Mouse (Mus musculus) testis, adult 2 months (tissue): ENCODE data around the gene Padi1. TPM values are rescaled to one million over a fixed set of nuclear protein-coding genes. Genes with fewer than 3 reads are reported as not detected.

ENCODE experiments used
- H3K27ac ChIP-seq: fragments of 200-500 bp; 2 replicates; pipeline ENCODE4 v1.5.1; 2012; ENCODE audit warnings: low read depth, low read length; ENCODE audit not compliant: control insufficient read depth, insufficient read depth
- H3K27me3 ChIP-seq: fragments of 200-500 bp; 2 replicates; pipeline ENCODE4 v1.6.1; 2012; ENCODE audit warnings: mild to moderate bottlenecking, low read length, moderate library complexity; ENCODE audit not compliant: control insufficient read depth, insufficient read depth
- H3K36me3 ChIP-seq: fragments of 200-500 bp; 2 replicates; pipeline ENCODE4 v1.6.1; 2012; ENCODE audit warnings: mild to moderate bottlenecking, low read length; ENCODE audit not compliant: control insufficient read depth, insufficient read depth
- H3K4me1 ChIP-seq: fragments of 200-500 bp; 2 replicates; pipeline ENCODE4 v1.6.1; 2012; ENCODE audit warnings: low read length; ENCODE audit not compliant: control insufficient read depth, insufficient read depth
- H3K4me3 ChIP-seq: fragments of 200-500 bp; 2 replicates; pipeline ENCODE4 v1.5.1; 2012; ENCODE audit warnings: low read depth, mild to moderate bottlenecking, low read length, moderate library complexity, mixed read lengths; ENCODE audit not compliant: control insufficient read depth
- CTCF ChIP-seq: fragments of 200-500 bp; IDR thresholded peaks from 2 replicates; pipeline ENCODE4 v1.5.1; 2012; ENCODE audit warnings: low read depth, mild to moderate bottlenecking, inconsistent platforms, low read length, moderate library complexity; ENCODE audit not compliant: control insufficient read depth, insufficient read depth, insufficient replicate concordance
- POLR2A ChIP-seq: fragments of 200-500 bp; IDR thresholded peaks from 2 replicates; pipeline ENCODE4 v1.6.1; 2012; ENCODE audit warnings: low read depth, mild to moderate bottlenecking, inconsistent platforms, low read length, moderate library complexity; ENCODE audit not compliant: control insufficient read depth
- polyA plus RNA-seq: library from polyadenylated mRNA; depleted of rRNA; stranded (reverse); fragments of >200 nt; gene quantifications from 2 replicates; pipeline ENCODE4 v1.2.3, GENCODE M21; 2012

Padi1 gene
- polyA plus RNA-seq, 1 experiment: 0.47 TPM

DNA sequence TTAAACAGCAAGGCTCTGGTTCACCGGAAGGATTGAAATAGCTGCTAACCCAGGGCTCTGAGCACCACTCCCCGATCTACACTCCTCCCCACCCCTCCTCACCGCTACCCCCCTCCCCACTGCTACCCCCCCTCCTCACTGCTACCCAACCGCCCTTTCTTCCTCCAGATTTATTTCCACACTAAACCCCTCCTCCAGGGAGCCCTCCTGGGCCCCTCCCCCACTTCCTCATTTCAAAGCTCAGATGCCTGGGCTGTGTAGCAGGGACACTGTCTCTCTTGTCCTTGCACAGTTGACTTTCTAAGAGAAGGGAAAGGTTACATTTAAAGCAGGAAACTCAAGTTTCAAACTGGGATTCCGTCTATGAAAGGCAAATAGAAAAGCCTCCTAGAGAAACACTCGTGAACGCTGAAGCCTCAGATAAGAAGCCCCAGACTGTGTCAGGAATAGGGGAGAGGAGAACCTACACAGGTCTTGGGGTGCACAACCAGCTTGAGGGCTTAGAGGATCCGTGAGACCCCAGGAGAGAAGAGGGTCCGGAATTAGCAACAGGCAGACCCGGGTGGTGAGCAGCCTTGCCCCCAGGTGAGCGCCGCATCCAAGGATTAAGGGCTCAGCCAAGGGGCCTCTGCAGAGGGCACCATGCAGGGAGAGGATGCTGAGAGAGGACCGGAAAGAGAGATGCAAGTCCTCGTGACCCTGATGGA lies 23.1 kb upstream of the Padi1 start:
- peak overlapping the region; percentile 6; the same call in 1 of the 2 replicates for H3K4me3 ChIP-seq

DNA sequence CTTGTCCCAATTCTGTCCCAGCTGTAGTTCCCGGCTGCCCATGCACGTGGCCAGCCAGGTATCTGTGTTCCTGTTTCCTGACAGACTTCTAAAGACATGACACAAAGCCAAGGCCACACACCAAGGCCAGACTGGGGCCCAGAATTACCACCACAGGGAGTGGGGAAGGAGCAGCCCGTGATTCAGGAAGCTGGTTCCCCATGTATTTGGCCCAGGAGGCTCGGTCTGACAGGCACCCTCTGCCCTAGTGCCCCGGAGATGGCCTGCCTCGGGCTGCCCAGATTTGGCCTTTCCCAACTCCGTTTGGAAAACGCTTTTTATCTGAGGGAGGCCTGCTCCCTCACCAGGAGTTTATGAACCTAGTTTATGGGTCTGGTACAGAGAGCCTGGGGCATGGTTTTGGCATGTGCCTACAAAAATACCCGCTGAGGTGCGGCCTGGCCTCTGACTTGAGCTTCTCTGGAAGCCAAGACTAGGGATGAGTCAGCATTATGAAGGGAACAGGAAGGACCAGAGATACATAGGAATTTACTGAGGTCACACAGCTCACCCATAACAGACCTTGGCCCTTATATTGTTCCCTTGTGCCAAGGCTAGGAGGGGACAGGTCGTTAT lies 16.6 kb upstream of the Padi1 start:
- H3K27ac ChIP-seq: no peak overlapping the region
- no peak overlapping the region for H3K4me3 ChIP-seq
- H3K36me3 ChIP-seq: no peaks in the 10 kb centered on the region
- no peaks in the 10 kb centered on the region for H3K4me1 ChIP-seq
- no peak for TF ChIP-seq CTCF
- no peak for TF ChIP-seq POLR2A
- no peaks in the 10 kb centered on the region for H3K27me3 ChIP-seq

More for the DNA sequence above, 23.1 kb upstream of the Padi1 start:
- H3K27me3 ChIP-seq: no peaks in the 10 kb centered on the region
- no peak overlapping the region for H3K27ac ChIP-seq
- TF ChIP-seq CTCF: no peak
- H3K4me1 ChIP-seq: peaks cover 6% of the 10 kb centered on the region
- H3K36me3 ChIP-seq: no peaks in the 10 kb centered on the region

DNA sequence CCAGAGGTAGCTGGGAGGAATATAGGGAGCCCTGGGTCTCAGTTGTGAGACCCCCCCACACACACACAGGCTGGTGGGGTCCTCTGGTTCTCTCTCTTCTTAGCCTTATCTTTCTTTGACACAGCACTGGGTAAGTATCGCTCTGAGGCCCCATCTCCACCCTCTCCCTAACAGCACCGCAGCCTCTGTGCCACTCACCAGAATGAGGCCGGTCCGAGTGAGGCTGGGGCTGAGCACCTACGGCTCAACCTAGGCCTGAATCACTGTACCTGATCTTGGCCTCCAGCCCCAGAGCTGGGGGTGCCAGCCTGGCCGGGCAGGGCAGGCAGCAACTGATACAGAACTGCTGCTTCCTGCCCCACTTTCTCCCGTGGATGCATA lies 15.2 kb upstream of the Padi1 start:
- H3K27me3 ChIP-seq: no peaks in the 10 kb centered on the region
- no peak overlapping the region for H3K27ac ChIP-seq
- H3K4me3 ChIP-seq: no peak overlapping the region
- H3K36me3 ChIP-seq: no peaks in the 10 kb centered on the region
- TF ChIP-seq POLR2A: no peak
- TF ChIP-seq CTCF: no peak
- H3K4me1 ChIP-seq: no peaks in the 10 kb centered on the region

DNA sequence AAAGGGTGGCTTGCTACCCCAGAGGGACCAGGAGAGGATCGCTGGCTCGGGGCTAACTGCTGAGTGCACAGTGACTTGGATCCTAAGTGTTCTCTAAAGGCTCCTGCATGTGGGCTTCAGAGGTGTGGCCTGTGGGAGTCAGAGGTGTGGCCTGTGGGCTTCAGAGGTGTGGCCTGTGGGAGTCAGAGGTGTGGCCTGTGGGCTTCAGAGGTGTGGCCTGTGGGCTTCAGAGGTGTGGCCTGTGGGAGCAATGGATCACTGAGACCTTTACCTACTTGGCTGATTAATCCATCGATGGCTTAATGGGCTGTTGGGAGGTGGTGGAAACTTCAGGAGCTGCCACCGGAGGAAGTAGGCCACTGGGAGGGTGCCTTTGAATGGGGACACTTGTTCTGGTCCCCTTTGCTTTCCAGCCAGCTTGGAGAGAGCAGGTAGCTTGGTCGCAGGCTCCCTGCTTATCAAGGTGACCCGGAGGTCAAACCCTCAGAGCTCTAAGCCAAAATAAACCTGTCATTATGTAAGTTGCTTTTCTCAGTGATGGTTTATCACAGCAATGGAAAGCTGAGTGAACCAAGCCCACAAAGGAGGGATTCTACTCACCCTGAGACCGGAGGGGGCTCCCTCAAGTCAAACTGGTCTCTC lies 14.7 kb upstream of the Padi1 start:
- Histone ChIP-seq H3K27ac (no peak overlapping the region), H3K4me1 (no peaks in the 10 kb centered on the region), H3K36me3 (no peaks in the 10 kb centered on the region), H3K27me3 (no peaks in the 10 kb centered on the region), H3K4me3 (no peak overlapping the region)
- TF ChIP-seq POLR2A: no peak
- TF ChIP-seq CTCF: no peak

DNA sequence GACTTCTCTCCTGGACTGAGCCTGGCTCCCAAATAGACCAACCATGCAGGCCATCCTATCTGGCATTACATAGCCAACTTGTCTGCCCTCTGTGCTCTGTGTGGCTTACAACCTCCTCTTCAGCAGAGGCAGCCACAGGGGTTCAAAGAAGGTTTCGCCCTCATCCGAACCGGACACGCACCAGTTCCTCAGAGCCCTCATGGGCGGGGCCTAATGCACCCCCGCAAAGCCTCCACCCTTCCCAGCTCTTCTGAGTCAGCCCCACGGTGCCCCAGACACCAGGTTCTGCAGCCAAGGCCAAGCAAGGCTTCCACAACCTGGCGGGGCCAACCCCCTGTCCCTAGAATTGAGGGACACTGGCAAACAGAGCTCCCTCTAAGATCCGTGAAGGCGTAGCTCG lies 13.7 kb upstream of the Padi1 start:
- H3K4me1 ChIP-seq: no peaks in the 10 kb centered on the region
- no peak overlapping the region for H3K4me3 ChIP-seq
- no peak for TF ChIP-seq CTCF
- TF ChIP-seq POLR2A: no peak
- no peaks in the 10 kb centered on the region for H3K27me3 ChIP-seq
- H3K36me3 ChIP-seq: no peaks in the 10 kb centered on the region
- H3K27ac ChIP-seq: no peak overlapping the region

DNA sequence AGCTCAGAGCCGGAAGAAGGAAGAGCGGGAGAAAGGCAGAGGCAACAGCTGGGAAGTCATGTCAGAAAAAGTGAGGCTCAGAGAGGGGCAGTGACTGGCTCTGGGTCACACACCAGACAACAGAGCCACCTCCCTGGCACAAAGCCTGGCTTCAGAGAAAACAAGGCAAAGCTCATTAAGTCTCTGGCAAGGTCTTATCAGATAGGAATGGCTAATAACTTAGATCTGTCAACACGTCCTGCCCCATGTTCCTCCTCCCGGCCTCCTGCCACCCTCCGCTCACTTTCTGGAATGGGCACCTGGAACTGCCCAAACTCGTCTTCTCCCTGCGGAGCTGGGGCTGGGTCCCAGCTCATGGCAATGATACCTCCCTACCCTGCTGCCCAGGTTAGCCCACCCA lies 12.2 kb upstream of the Padi1 start:
- H3K4me1 ChIP-seq: peaks cover 6% of the 10 kb centered on the region
- H3K36me3 ChIP-seq: no peaks in the 10 kb centered on the region
- TF ChIP-seq POLR2A (no peak), CTCF (no peak)
- H3K4me3 ChIP-seq: no peak overlapping the region
- H3K27ac ChIP-seq: no peak overlapping the region
- H3K27me3 ChIP-seq: no peaks in the 10 kb centered on the region

DNA sequence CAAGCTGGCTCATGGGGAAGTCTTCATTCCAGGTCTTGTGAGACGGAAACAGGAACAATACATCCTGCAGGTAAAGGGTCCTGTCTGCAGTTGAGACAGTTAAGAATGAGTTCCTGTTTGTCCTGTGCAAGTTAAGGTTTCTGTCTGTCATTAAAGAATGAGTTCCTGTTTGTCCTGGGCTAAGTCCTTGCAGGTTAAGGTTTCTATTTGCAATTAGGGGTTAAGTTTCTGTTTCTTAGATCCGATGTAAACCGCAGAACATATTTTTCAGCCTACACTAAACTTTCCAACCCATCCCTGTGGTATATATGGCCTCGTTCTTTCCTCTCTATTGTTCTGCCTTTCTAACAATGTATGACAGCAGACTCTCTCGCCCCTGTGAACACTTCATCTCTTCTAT lies 11.5 kb upstream of the Padi1 start:
- Histone ChIP-seq H3K27me3 (no peaks in the 10 kb centered on the region), H3K4me3 (no peak overlapping the region), H3K4me1 (peaks cover 6% of the 10 kb centered on the region), H3K27ac (no peak overlapping the region), H3K36me3 (no peaks in the 10 kb centered on the region)
- TF ChIP-seq CTCF (no peak), POLR2A (no peak)
